Mouse (Mus musculus): ENCODE results near the gene Rora. TPM values are rescaled to one million over a fixed set of nuclear protein-coding genes. Genes with fewer than 3 reads are reported as not detected.

The Rora gene
- polyA plus RNA-seq, 2 experiments: 4.5 to 10.1 TPM

DNA sequence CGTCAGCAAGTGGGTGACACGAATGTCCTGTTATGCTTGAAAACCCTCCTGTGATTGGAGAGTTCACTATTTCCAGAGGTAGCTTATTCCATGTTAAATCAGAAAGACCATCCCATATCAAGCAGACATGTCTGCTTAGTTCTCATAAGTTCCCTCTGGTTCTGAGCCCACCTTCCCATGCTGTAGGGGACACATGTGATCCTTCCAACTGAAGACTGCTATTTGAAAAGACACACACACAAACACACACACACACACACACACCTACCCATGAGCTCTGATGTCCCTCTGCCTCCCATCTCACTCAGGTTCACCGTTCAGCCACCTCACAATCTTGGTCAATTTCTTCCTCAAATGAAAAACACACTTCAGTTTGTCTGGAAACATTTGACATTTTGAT, 642.2 kb downstream of the Rora start:
- no peak for ATAC-seq (ENCODE audit: low FRiP score, low read depth)
- Histone ChIP-seq H3K27ac (replicated peaks; ENCODE audit: low read depth, low read length) (no peak overlapping the region), H3K4me3 (replicated peaks; ENCODE audit: low read length) (no peak overlapping the region), H3K9me3 (ENCODE audit: control insufficient read depth, low read length) (no peaks in the 10 kb centered on the region), H3K9ac (ENCODE audit: low read depth, low read length, severe bottlenecking) (no peak overlapping the region), H3K4me1 (ENCODE audit: control insufficient read depth, insufficient read depth, low read length) (peaks cover 18% of the 10 kb centered on the region), H3K27me3 (ENCODE audit: control insufficient read depth, insufficient read depth, low read length) (peaks cover 13% of the 10 kb centered on the region; the same call in 1 of the 2 replicates), H3K36me3 (ENCODE audit: control insufficient read depth, insufficient read depth, low read length) (no peaks in the 10 kb centered on the region), H3K4me2 (replicated peaks; ENCODE audit: low read depth, low read length, severe bottlenecking) (no peak overlapping the region)
- TF ChIP-seq POLR2A (IDR thresholded peaks at IDR 0.05; ENCODE audit: borderline replicate concordance, extremely low read depth, insufficient read depth, insufficient read length): no peak
- no peak for DNase-seq (ENCODE audit: low spot score)
- WGBS: 65% methylated on average over 3 of the region's 3 CpGs

DNA sequence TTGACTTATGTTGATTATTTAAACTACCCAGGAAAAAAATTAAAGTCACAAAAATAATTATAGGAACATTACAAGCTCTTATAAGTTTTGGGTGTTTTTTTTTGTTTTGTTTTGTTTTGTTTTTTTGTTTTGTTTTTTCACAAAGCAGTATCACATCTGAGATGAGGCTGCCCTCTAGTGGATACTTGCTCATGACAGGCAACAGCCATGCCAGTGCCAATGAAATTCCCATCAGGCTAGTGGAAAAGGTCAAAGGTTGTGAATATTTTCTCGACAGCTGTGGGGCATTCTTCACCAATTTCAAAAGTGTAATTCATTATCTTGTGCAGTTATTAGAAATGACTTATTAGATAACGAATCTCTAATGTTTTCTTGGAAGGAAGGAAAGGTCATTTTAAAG, 642.8 kb downstream of the Rora start:
- H3K4me3 ChIP-seq (replicated peaks; ENCODE audit: low read length): no peak overlapping the region
- H3K9me3 ChIP-seq (ENCODE audit: control insufficient read depth, low read length): no peaks in the 10 kb centered on the region
- no peak for TF ChIP-seq POLR2A (IDR thresholded peaks at IDR 0.05; ENCODE audit: borderline replicate concordance, extremely low read depth, insufficient read depth, insufficient read length)
- no peak overlapping the region for H3K9ac ChIP-seq (ENCODE audit: low read depth, low read length, severe bottlenecking)
- WGBS: 14% methylated on average over 2 of the region's 2 CpGs
- H3K27ac ChIP-seq (replicated peaks; ENCODE audit: low read depth, low read length): no peak overlapping the region
- peaks cover 13% of the 10 kb centered on the region; the same call in 1 of the 2 replicates for H3K27me3 ChIP-seq (ENCODE audit: control insufficient read depth, insufficient read depth, low read length)
- peaks cover 24% of the 10 kb centered on the region for H3K4me1 ChIP-seq (ENCODE audit: control insufficient read depth, insufficient read depth, low read length)
- DNase-seq (ENCODE audit: low spot score) (peak; percentile 69), ATAC-seq (ENCODE audit: low FRiP score, low read depth) (no peak)
- no peak overlapping the region for H3K4me2 ChIP-seq (replicated peaks; ENCODE audit: low read depth, low read length, severe bottlenecking)
- no peaks in the 10 kb centered on the region for H3K36me3 ChIP-seq (ENCODE audit: control insufficient read depth, insufficient read depth, low read length)

DNA sequence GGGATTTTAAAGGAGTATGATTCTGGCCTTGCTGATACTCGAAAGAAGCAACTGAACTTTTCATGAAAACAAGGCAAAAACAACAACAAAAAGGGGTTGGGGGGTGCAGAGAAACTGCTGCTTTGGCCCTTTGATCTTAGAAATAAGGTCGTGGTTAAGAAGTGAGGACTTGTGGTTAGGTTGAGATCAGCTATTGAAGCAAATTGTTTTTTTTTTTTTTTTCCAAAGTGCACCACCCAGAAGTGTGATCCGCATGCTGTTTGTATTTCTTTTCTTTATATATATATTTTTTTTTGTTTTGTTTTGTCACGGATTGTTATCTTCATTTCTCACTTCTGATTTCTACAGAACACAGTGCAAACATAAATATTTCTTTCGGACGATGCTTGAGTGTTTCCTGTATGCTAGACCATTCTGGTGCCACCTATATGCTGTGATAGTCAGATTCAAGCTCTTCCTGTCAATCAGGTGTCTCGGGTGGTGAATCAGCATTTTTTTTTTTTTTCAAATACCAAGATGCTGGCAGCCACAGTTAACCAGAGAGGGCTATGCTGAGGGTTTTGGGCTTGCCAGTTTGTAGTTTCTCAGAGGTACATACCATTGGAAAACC, 644.3 kb downstream of the Rora start:
- no peak overlapping the region for H3K27ac ChIP-seq (replicated peaks; ENCODE audit: low read depth, low read length)
- no peak overlapping the region for H3K4me3 ChIP-seq (replicated peaks; ENCODE audit: low read length)
- DNase-seq (ENCODE audit: low spot score) (no peak), ATAC-seq (ENCODE audit: low FRiP score, low read depth) (no peak)
- H3K9me3 ChIP-seq (ENCODE audit: control insufficient read depth, low read length): no peaks in the 10 kb centered on the region
- no peak overlapping the region for H3K4me2 ChIP-seq (replicated peaks; ENCODE audit: low read depth, low read length, severe bottlenecking)
- 82% methylated on average over 7 of the region's 7 CpGs for WGBS
- H3K27me3 ChIP-seq (ENCODE audit: control insufficient read depth, insufficient read depth, low read length): peaks cover 13% of the 10 kb centered on the region; the same call in 1 of the 2 replicates
- no peaks in the 10 kb centered on the region for H3K36me3 ChIP-seq (ENCODE audit: control insufficient read depth, insufficient read depth, low read length)
- peaks cover 26% of the 10 kb centered on the region for H3K4me1 ChIP-seq (ENCODE audit: control insufficient read depth, insufficient read depth, low read length)
- H3K9ac ChIP-seq (ENCODE audit: low read depth, low read length, severe bottlenecking): no peak overlapping the region
- TF ChIP-seq POLR2A (IDR thresholded peaks at IDR 0.05; ENCODE audit: borderline replicate concordance, extremely low read depth, insufficient read depth, insufficient read length): no peak

DNA sequence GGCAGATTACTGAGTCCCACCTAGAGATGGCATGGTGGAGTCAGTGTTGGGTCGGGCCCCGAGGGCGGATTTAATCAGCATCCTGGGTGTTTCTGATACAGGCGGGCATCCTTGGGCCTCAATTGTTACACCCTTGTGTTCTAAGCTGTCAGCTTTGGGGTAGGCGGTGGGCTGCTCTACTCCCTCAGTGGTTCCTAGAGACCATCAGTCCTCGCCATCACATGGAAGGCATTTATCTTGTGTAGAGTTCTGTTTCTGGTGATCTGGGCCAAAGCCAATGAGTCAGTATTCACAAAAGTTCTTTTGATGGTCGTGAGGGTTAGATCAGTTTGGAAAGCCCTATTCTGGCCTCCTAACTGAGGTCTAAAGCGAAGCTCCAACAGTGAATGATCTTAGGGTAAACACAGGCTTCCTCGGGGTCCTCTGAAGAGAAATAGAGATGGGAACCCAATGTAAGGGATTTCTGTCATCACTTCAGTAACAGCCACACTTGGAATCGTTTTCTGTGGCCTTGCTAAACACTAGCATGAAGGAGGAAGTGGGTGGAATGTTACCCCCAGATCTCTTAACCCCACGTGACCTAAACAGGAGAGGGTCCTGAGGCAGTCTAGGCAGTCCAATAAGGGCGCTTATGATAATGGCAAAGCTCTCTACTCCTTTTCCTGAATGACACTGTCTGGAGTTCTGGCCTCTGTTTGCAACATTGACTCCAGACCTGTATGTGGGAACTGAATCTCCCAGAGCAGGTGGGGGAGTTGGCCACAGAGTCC, 645.2 kb downstream of the Rora start:
- Histone ChIP-seq H3K4me1 (ENCODE audit: control insufficient read depth, insufficient read depth, low read length) (peaks cover 27% of the 10 kb centered on the region), H3K4me2 (replicated peaks; ENCODE audit: low read depth, low read length, severe bottlenecking) (no peak overlapping the region), H3K4me3 (replicated peaks; ENCODE audit: low read length) (no peak overlapping the region), H3K36me3 (ENCODE audit: control insufficient read depth, insufficient read depth, low read length) (no peaks in the 10 kb centered on the region), H3K9ac (ENCODE audit: low read depth, low read length, severe bottlenecking) (no peak overlapping the region), H3K27ac (replicated peaks; ENCODE audit: low read depth, low read length) (no peak overlapping the region), H3K9me3 (ENCODE audit: control insufficient read depth, low read length) (no peaks in the 10 kb centered on the region), H3K27me3 (ENCODE audit: control insufficient read depth, insufficient read depth, low read length) (peaks cover 5% of the 10 kb centered on the region; the same call in 1 of the 2 replicates)
- WGBS: 72% methylated on average over 12 of the region's 12 CpGs
- DNase-seq (ENCODE audit: low spot score) (no peak), ATAC-seq (ENCODE audit: low FRiP score, low read depth) (no peak)
- TF ChIP-seq POLR2A (IDR thresholded peaks at IDR 0.05; ENCODE audit: borderline replicate concordance, extremely low read depth, insufficient read depth, insufficient read length): no peak

DNA sequence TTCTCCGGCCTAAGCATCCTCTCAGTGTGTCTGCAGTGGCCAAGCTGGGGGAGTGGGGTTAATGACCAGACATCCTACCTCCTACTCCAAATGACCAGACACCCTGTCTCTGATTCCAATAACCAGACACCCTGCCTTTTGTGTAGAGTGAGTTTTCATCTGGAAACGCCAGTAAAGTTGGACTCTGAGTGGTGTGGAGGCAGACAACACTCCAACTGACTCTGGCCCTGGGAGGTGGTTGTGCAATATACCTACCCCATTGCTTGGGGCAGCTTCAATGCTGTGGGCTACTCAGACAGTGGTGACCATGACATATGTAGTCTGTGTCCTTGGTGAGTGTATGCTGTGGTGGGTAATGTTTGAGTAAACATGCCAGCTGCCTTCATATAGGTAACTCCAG, 645.9 kb downstream of the Rora start:
- Histone ChIP-seq H3K36me3 (ENCODE audit: control insufficient read depth, insufficient read depth, low read length) (no peaks in the 10 kb centered on the region), H3K4me2 (replicated peaks; ENCODE audit: low read depth, low read length, severe bottlenecking) (no peak overlapping the region), H3K9me3 (ENCODE audit: control insufficient read depth, low read length) (no peaks in the 10 kb centered on the region), H3K4me3 (replicated peaks; ENCODE audit: low read length) (no peak overlapping the region), H3K27me3 (ENCODE audit: control insufficient read depth, insufficient read depth, low read length) (no peaks in the 10 kb centered on the region), H3K4me1 (ENCODE audit: control insufficient read depth, insufficient read depth, low read length) (peaks cover 27% of the 10 kb centered on the region), H3K27ac (replicated peaks; ENCODE audit: low read depth, low read length) (no peak overlapping the region), H3K9ac (ENCODE audit: low read depth, low read length, severe bottlenecking) (no peak overlapping the region)
- DNase-seq (ENCODE audit: low spot score): no peak
- no peak for TF ChIP-seq POLR2A (IDR thresholded peaks at IDR 0.05; ENCODE audit: borderline replicate concordance, extremely low read depth, insufficient read depth, insufficient read length)
- 73% methylated on average over 2 of the region's 2 CpGs for WGBS
- ATAC-seq (ENCODE audit: low FRiP score, low read depth): no peak
